ENCODE assay signal across 31 mouse cellular contexts in genomic region chr13:98997025-98997424, GRCm38 (mm10). TPM values are rescaled to one million over a fixed set of nuclear protein-coding genes. Genes with fewer than 3 reads are reported as not detected.
DNase-seq lines count a peak whose midpoint lies in the region; ATAC-seq lines count a peak whose summit lies in the region.
"Had no signal": no experiment of that assay in that cellular context is flagged by ENCODE, and none has a peak within 500 bp of the region (broad histone marks: within the 10 kb centered on the region; RNA-seq: fewer than 3 reads in every experiment).

No protein-coding gene starts in this region.

- intact Hi-C loops in gastrocnemius, postnatal 36 days (cut with DNase I) = no loop called here

- H3K36me3 ChIP-seq in megakaryocyte, embryonic 14.5 days (replicated peaks; ENCODE audit: low read length) = peaks cover 5% of the 10 kb centered on the region
- H3K36me3 ChIP-seq: embryonic facial prominence, embryonic 10.5 days; heart, embryonic 10.5 days; limb, embryonic 12.5 days; stomach, embryonic 15.5 days had no signal

- H3K9me3 ChIP-seq in megakaryocyte, embryonic 14.5 days = peaks cover 35% of the 10 kb centered on the region
- H3K9me3 ChIP-seq: stomach, embryonic 15.5 days had no signal

- peak; percentile 99 for ATAC-seq in granulocyte monocyte progenitor cell, adult 5-6 weeks (replicated peaks; ENCODE audit: poor library complexity, severe bottlenecking)
- ATAC-seq: forebrain, postnatal 0 days; intestine, postnatal 0 days; lung, postnatal 0 days had no signal

- peaks cover 5% of the 10 kb centered on the region; the same call in 1 of the 2 replicates for H3K4me1 ChIP-seq in megakaryocyte, embryonic 14.5 days
- H3K4me1 ChIP-seq: embryonic facial prominence, embryonic 10.5 days; heart, embryonic 10.5 days; limb, embryonic 12.5 days; stomach, embryonic 15.5 days had no signal

- peak; percentile 5 for DNase-seq in lung, postnatal 25 days (ENCODE audit: low spot score)
- no peak for DNase-seq in lung, postnatal 14 days
- no peak for DNase-seq in gastrocnemius, postnatal 36 days
- no peak for DNase-seq in embryo, embryonic 9.5 days (ENCODE audit: extremely low spot score)
- DNase-seq in cerebellum, adult 8-10 months = no peak
- DNase-seq: adrenal gland, postnatal 10 days; cerebellum, adult 9-10 months; forebrain, postnatal 0 days; gastrocnemius, postnatal 25 days; kidney, postnatal 25 days; right cerebral cortex, adult 18-20 months; right cerebral cortex, postnatal 4 days; thymus, postnatal 25 days had no signal

- H3K4me3 ChIP-seq in megakaryocyte, embryonic 14.5 days (replicated peaks) = peak overlapping the region; percentile 16
- H3K4me3 ChIP-seq: embryonic facial prominence, embryonic 10.5 days; heart, embryonic 10.5 days; layer of hippocampus, adult 2 months; limb, embryonic 12.5 days; stomach, embryonic 15.5 days had no signal

- H3K27me3 ChIP-seq in megakaryocyte, embryonic 14.5 days (replicated peaks) = no peaks in the 10 kb centered on the region
- H3K27me3 ChIP-seq: limb, embryonic 12.5 days; stomach, embryonic 15.5 days had no signal

RNA-seq across cellular contexts. Expression of gene 1700024P04Rik, which starts 12.7 kb away (rescaled TPM):
- total RNA-seq in granulocyte monocyte progenitor cell, adult 5-6 weeks (2014; fragmentation: Nextera tagmentation) = not detected in 2 replicates
- not detected in 2 replicates for total RNA-seq in granulocyte monocyte progenitor cell, adult 5-6 weeks (2017)
- not detected in 2 replicates for polyA plus RNA-seq in megakaryocyte, embryonic 14.5 days (2012; ENCODE audit: insufficient read depth, low replicate concordance)
- total RNA-seq in gastrocnemius, postnatal 36 days (2021) = not detected
- total RNA-seq: adrenal gland, postnatal 10 days; forebrain, postnatal 0 days; gastrocnemius, postnatal 25 days; layer of hippocampus, adult 2 months; layer of hippocampus, postnatal 25 days; left cerebral cortex, postnatal 10 days; midbrain, postnatal 0 days had no signal
- polyA plus RNA-seq: brain, embryonic 14.5 days; embryonic facial prominence, embryonic 10.5 days; forebrain, postnatal 0 days; heart, embryonic 10.5 days; heart, postnatal 0 days; hindbrain, embryonic 11.5 days; intestine, postnatal 0 days; kidney, embryonic 14.5 days; limb, embryonic 12.5 days; liver, embryonic 16.5 days; lung, postnatal 0 days; midbrain, embryonic 11.5 days; midbrain, postnatal 0 days; stomach, embryonic 15.5 days had no signal
